Mouse (Mus musculus) forebrain, embryonic 14.5 days (tissue): ENCODE measurements around the gene Mrgprd. TPM values are rescaled to one million over a fixed set of nuclear protein-coding genes. Genes with fewer than 3 reads are reported as not detected.

Experiments used
- ATAC-seq: fragments of 200-750 bp; cut with Nextera tagmentation; 2 replicates; pipeline ENCODE4 v1.8.0; 2017; ENCODE audit warnings: mild to moderate bottlenecking, moderate library complexity
- DNase-seq: peaks from one replicate; pipeline ENCODE4 v3.0.0-alpha.2; 2015; ENCODE audit warnings: low spot score
- H3K27ac ChIP-seq: fragments of 300-500 bp; sonication (generic); 2 replicates; pipeline ENCODE4 v1.5.1; 2014; ENCODE audit warnings: low read depth, mild to moderate bottlenecking, control low read depth, low read length, moderate library complexity
- H3K27me3 ChIP-seq: fragments of 300-500 bp; sonication (generic); replicated peaks from 2 replicates; pipeline ENCODE4 v1.6.1; 2014; ENCODE audit warnings: low read length, control low read depth, mixed read lengths; ENCODE audit not compliant: control insufficient read depth, insufficient read depth
- H3K36me3 ChIP-seq: fragments of 300-500 bp; sonication (generic); 2 replicates; pipeline ENCODE4 v1.6.1; 2014; ENCODE audit warnings: low read length, control low read depth; ENCODE audit not compliant: control insufficient read depth, insufficient read depth
- H3K4me1 ChIP-seq: fragments of 300-500 bp; sonication (generic); 2 replicates; pipeline ENCODE4 v1.6.1; 2014; ENCODE audit warnings: antibody characterized with exemption, low read length, control low read depth; ENCODE audit not compliant: control insufficient read depth, insufficient read depth
- H3K4me2 ChIP-seq: fragments of 300-500 bp; sonication (generic); 2 replicates; pipeline ENCODE4 v1.6.1; 2014; ENCODE audit warnings: mild to moderate bottlenecking, control low read depth, low read length
- H3K4me3 ChIP-seq: fragments of 300-500 bp; sonication (generic); 2 replicates; pipeline ENCODE4 v1.5.1; 2014; ENCODE audit warnings: low read depth, low read length, control low read depth
- H3K9ac ChIP-seq: fragments of 300-500 bp; sonication (generic); 2 replicates; pipeline ENCODE4 v1.6.1; 2014; ENCODE audit warnings: mild to moderate bottlenecking, low read length, control low read depth, moderate library complexity
- H3K9me3 ChIP-seq: fragments of 300-500 bp; sonication (generic); replicated peaks from 2 replicates; pipeline ENCODE4 v1.6.1; 2016; ENCODE audit warnings: low read length, control low read depth, mixed read lengths; ENCODE audit not compliant: control insufficient read depth
- WGBS: fragments of 180-500 bp; shearing (Covaris S2); extraction: QIAGEN DNeasy Blood & Tissue Kit; methylation state at CpG from one replicate; pipeline ENCODE4 v1.1.7; 2014; 5-methylcytosine and 5-hydroxymethylcytosine counted together
- polyA plus RNA-seq: library from polyadenylated mRNA; unstranded; fragments of >200 nt; fragmentation: Nextera tagmentation; extraction: Ambion mirVana; gene quantifications from 2 replicates; pipeline ENCODE4 v1.2.1, GENCODE M21; 2014

The Mrgprd gene
- polyA plus RNA-seq, 1 experiment from 2014 or later: not detected

DNA sequence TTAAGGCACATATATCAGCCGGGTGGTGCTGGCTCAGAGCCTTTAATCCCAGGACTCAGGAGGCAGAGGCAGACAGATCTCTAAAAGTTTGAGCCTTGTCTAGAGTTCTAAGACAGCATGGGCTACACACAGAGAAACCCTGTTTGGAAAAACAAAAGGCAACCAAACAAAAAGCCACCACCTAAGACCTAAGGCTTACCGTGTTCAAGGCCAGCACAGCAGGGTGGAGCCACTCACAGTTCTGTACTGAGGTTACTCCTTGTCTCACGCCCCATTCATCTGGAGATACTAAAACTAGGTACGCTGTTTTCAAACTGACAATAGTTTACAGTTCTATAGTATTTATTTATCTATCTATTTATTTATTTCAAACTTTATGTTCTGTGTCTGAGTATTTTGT, 29.2 kb upstream of the Mrgprd start:
- 74% methylated on average over 4 of the region's 4 CpGs for WGBS

DNA sequence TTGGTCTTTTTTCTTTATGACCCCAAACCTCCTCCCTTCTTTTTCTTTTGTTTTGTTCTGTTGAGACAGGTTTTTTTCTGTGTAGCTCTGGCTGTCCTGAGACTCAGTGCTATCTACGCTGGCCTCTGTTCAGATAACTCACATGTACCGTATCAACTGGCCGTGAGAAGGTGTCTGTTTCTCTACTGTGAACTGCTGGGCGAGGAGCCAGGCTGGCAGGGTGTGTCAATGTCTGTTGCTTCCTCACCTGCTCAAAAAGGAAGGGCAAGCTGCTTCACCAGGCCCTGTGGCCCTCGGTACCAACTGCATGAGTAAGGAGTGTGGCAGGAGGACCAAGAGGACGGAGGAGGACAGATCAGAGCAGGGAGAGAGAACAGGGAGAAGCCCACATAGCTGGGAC, 27.2 kb upstream of the Mrgprd start:
- no peak for ATAC-seq
- no peak overlapping the region for H3K4me3 ChIP-seq
- 0 out of 2 replicates have a peak, but pooled peaks cover 5% of the 10 kb centered on the region for H3K4me1 ChIP-seq
- no peaks in the 10 kb centered on the region for H3K36me3 ChIP-seq
- no peaks in the 10 kb centered on the region for H3K27me3 ChIP-seq
- no peak overlapping the region for H3K4me2 ChIP-seq
- 86% methylated on average over 6 of the region's 6 CpGs for WGBS
- H3K9ac ChIP-seq: no peak overlapping the region
- no peaks in the 10 kb centered on the region for H3K9me3 ChIP-seq
- no peak overlapping the region for H3K27ac ChIP-seq
- DNase-seq: no peak

More for the DNA sequence above, 29.2 kb upstream of the Mrgprd start:
- Histone ChIP-seq H3K27ac (no peak overlapping the region), H3K9me3 (no peaks in the 10 kb centered on the region), H3K4me3 (no peak overlapping the region), H3K27me3 (no peaks in the 10 kb centered on the region), H3K36me3 (no peaks in the 10 kb centered on the region), H3K4me1 (0 out of 2 replicates have a peak, but pooled peaks cover 5% of the 10 kb centered on the region), H3K4me2 (no peak overlapping the region), H3K9ac (no peak overlapping the region)
- DNase-seq (no peak), ATAC-seq (no peak)

DNA sequence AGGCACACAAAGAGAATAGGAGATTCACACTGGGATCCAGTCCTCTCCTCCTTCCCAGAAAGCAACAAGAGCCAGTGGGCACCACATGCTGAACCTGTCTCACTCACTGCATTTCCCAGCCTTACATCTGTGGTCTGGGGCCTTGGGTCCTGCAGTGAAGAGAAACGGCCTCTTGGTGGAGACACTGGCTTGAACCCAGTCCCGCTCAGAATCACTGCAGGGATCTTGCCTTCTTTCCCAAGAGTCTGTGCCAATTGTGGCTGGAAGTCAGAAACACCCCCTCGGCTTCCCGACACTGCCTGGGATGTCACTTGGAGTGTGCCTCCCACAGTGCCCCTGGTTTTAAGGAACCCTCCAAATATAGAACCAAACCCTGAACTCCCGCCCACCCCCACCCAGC, 25.3 kb upstream of the Mrgprd start:
- H3K27me3 ChIP-seq: no peaks in the 10 kb centered on the region
- no peaks in the 10 kb centered on the region for H3K9me3 ChIP-seq
- H3K9ac ChIP-seq: no peak overlapping the region
- 19% methylated on average over 5 of the region's 5 CpGs for WGBS
- DNase-seq: peak; percentile 39
- no peak overlapping the region for H3K4me2 ChIP-seq
- H3K4me3 ChIP-seq: no peak overlapping the region
- ATAC-seq: no peak
- H3K36me3 ChIP-seq: no peaks in the 10 kb centered on the region
- no peak overlapping the region for H3K27ac ChIP-seq
- no peaks in the 10 kb centered on the region for H3K4me1 ChIP-seq

DNA sequence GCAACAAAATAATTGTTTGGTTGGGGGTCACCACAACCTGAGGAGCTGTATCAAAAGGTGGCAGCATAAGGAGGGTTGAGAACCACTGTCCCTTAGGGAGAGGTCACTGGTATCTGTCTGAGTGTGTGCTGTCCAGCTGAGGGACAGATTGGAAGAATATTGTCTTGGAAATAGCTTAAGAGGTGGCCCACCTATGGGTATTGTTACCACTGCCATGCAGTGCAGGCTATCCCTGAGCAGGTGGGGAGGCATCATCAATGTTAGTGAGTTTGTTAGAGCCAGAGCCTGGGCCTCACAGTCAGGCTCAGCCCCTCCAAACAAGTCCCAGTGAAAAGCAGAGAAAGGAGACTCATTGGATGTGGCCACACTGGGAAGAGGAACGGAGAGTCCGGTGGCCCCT, 22.8 kb upstream of the Mrgprd start:
- Histone ChIP-seq H3K27ac (no peak overlapping the region), H3K9ac (no peak overlapping the region), H3K4me1 (no peaks in the 10 kb centered on the region), H3K9me3 (no peaks in the 10 kb centered on the region), H3K4me2 (no peak overlapping the region), H3K4me3 (no peak overlapping the region), H3K27me3 (no peaks in the 10 kb centered on the region), H3K36me3 (no peaks in the 10 kb centered on the region)
- WGBS: 97% methylated on average over 2 of the region's 2 CpGs
- no peak for ATAC-seq
- DNase-seq: no peak

DNA sequence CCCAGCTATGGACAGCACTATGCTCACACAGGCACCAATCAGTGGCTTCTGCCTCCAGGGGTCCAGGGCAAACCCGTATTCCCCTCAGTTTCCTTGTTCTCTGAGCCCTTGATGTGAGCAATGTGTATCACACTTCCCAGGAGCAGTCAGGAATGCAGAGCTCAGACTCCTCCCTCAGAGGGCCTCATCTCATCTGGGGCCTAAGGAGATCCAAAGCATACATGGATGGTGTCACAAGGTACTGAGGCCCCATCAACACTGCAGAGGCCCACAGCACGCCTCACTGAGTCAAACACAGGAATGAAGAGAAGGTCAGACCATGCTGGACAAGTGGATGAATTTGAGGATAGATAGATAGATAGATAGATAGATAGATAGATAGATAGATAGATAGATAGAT, 21.9 kb upstream of the Mrgprd start:
- Histone ChIP-seq H3K9ac (no peak overlapping the region), H3K4me2 (no peak overlapping the region), H3K27me3 (no peaks in the 10 kb centered on the region), H3K4me1 (no peaks in the 10 kb centered on the region), H3K9me3 (no peaks in the 10 kb centered on the region), H3K4me3 (no peak overlapping the region), H3K36me3 (no peaks in the 10 kb centered on the region), H3K27ac (no peak overlapping the region)
- 68% methylated on average over 2 of the region's 2 CpGs for WGBS
- DNase-seq: no peak
- no peak for ATAC-seq

DNA sequence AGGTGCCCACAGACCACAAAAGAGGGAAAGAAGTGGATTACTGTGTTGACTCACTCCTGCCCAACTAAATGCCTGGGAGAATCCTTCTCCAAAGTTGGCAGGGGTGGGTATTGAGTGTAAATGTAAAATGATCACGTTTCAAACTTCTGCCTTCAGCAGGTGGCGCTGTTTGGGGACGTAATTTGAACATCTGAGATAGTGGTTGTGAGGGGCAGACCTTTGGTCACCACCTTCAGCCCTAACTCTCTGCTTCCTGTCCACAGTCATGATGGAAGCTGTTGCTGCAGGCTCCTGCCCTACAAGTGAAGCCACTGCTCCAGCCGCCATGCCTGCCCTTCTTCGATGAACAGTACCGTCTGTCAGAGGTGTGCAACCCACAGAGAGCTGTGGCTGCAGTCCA, 20.8 kb upstream of the Mrgprd start:
- Histone ChIP-seq H3K36me3 (no peaks in the 10 kb centered on the region), H3K9ac (no peak overlapping the region), H3K4me3 (no peak overlapping the region), H3K27me3 (no peaks in the 10 kb centered on the region), H3K9me3 (no peaks in the 10 kb centered on the region), H3K4me2 (no peak overlapping the region), H3K4me1 (no peaks in the 10 kb centered on the region), H3K27ac (no peak overlapping the region)
- DNase-seq: no peak
- no peak for ATAC-seq
- WGBS: 36% methylated on average over 6 of the region's 6 CpGs

DNA sequence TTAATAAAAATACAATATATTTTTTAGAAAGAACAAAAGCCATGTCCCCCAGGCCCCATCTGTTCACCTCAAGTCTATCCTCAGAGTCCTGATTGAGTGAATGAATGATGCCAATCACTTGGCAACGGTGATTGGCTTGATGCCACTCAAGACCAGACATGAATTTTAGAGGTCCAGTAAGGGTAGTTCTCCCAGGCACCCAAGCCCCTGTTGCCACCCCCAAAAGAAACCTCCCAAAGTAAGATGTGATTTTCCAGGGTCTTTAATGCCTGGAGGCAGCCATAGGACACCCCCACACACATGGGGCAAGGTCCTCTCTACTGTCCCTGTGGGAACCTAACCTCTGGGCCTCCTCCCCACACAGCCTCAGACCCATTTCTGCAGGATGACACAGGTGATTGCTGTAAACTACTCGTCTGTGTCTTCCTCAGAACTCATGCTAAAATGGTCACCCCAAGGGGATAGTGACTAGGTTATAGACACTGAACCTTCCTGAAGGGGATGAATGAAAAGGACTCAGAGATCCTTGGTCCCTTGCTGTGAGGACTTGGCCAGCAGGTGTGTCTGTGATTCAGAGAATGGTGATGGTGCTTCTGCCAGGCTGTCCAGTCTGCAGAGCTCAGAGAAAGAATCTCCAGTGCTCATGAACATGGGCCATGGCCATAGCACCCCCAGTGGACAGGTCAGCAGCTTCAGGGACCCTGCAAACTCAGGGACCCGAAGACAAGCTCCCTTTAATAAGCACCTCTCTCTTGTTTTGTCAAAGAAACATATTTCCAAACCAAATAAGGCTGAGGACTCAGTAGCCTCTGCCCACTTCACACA, 15.8 kb upstream of the Mrgprd start:
- Histone ChIP-seq H3K4me1 (no peaks in the 10 kb centered on the region), H3K9ac (no peak overlapping the region), H3K9me3 (no peaks in the 10 kb centered on the region), H3K4me3 (no peak overlapping the region), H3K36me3 (no peaks in the 10 kb centered on the region), H3K27me3 (no peaks in the 10 kb centered on the region), H3K4me2 (no peak overlapping the region), H3K27ac (no peak overlapping the region)
- 63% methylated on average over 3 of the region's 3 CpGs for WGBS
- DNase-seq (no peak), ATAC-seq (no peak)

DNA sequence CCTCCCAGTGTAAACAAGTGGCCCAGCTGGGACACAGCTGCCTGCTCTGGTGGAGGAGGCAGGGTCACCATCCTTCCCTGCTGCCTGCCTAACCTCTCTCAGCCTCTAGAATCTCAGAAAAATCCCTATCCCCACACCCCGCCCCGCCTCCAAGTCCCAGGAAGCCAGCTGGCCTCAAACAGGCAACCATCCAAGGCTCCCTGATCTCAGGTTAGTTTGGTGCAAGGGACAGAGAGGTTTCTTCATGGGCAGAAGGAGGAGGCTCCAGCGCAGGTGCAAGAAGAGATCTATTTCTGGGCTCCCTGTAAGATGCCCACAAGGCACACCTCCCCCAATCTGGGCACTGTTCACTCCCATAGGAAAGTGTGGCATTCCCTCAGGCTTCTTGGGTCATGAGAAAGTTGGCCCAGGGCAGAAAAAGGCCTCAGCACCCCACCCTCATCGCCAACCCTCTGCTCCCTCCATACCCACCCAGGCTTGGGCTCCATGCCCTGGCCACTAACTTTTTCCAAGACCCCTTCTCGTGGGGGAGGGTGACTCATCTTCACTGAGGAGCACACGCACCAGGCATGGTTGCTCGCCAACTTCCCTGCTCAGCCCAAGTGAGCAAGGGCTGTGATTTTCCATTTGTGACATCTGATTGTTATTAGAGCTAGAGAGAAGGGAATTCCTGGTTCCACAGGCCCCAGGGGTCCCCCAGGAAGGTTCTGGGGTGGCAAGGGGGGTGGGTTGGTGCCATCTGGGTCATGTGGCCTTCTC, 14.9 kb upstream of the Mrgprd start:
- no peak for ATAC-seq
- no peak overlapping the region for H3K4me2 ChIP-seq
- H3K9ac ChIP-seq: no peak overlapping the region
- H3K4me1 ChIP-seq: no peaks in the 10 kb centered on the region
- H3K27me3 ChIP-seq: no peaks in the 10 kb centered on the region
- H3K36me3 ChIP-seq: no peaks in the 10 kb centered on the region
- no peaks in the 10 kb centered on the region for H3K9me3 ChIP-seq
- H3K4me3 ChIP-seq: no peak overlapping the region
- no peak for DNase-seq
- WGBS: 69% methylated on average over 7 of the region's 7 CpGs
- H3K27ac ChIP-seq: no peak overlapping the region
